Mouse (Mus musculus) cerebellum, adult 2 months (tissue): ENCODE results near the gene A930018P22Rik.
"Not testable (repeated sequence)": the region's sequence is repeated elsewhere in the genome, so short reads cannot be mapped to it uniquely, and the experiment has no call there.

Experiments
- CTCF ChIP-seq: fragments of 200-500 bp; IDR thresholded peaks from 2 replicates; pipeline ENCODE4 v1.5.1; 2011; ENCODE audit warnings: low read depth, mild to moderate bottlenecking, control low read depth, low read length, moderate library complexity, borderline replicate concordance; ENCODE audit not compliant: insufficient read depth
- POLR2A ChIP-seq: fragments of 200-500 bp; IDR thresholded peaks from 2 replicates; pipeline ENCODE4 v1.6.1; 2011; ENCODE audit warnings: low read length, control low read depth, borderline replicate concordance; ENCODE audit not compliant: insufficient read depth

DNA sequence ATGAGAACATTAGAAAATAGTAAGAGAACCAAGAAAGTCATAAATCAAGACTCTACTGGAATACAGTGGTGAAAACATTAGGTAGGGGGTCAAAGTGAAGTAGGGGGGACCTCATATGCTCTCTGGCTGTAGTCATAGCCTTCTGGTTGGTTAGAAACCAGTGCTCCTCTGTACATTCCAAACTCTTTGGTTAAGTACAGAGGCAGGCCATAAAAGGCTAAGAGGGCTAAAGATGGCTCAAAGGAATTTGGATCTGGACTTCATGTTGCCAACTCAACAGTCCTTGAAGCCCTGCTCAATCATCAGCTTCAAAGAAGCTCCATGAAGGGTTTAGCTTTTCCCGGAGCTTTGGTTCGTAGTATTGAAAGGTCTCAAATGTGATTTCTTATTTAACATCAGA lies 13.5 kb upstream of the A930018P22Rik start:
- TF ChIP-seq CTCF, POLR2A: not testable (repeated sequence)
